Mouse (Mus musculus): ENCODE results near the gene Dlx4. TPM values are rescaled to one million over a fixed set of nuclear protein-coding genes. Genes with fewer than 3 reads are reported as not detected.
A peak's percentile ranks its signal among the peaks of the same experiment; 100 is the strongest.

Dlx4 gene
- polyA plus RNA-seq (2012; rRNA removed), result not detected in 2 replicates

DNA sequence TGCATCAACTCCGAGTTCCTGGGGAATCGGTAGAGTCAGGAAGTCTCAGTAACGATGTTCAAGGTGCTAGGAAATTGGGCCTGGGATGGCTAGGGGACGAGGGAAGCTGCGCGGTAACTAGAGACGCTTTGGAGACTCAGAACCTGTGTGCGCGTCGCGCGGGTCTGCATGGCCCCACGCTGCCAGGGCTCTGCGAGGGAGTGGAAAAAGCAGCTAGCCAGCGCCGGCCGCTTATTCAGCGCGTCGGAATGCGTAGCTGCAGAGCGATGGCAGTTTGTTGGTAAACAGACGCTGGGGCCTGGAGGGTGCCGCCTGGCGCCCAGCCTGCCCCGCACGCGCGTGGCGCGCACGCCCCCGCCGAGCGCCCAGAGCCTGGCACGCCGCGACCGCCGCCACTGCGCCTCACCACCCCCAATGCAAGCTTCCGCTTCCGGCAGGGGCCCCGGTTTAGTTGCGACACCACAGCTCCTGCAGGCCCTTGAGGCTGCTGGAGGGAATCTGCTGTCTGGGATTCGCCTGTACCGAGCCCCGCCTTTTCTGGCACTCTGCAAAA, at the start of gene Dlx4:
Gene Dlx4 (minus strand): TSS at position 413 of the 553 bp plus-strand sequence.
- DNase-seq (ENCODE audit: low read depth in 1 of 2, low spot score in 2 of 2), result no peak
- under 1% methylated on average over 48 of the region's 48 CpGs for WGBS
- H3K27ac ChIP-seq (ENCODE audit: insufficient read depth, low read length), result no peak within 1 kb of the TSS

GRCm38 (mm10) chr11:95189863-95190262, 43.8 kb upstream of the Dlx4 start:
- 67% methylated on average over 11 of the region's 11 CpGs for whole genome bisulfite sequencing
- no peaks in the 10 kb centered on the region for H3K4me1 ChIP-seq (ENCODE audit: control insufficient read depth, insufficient read depth, insufficient read length)
- H3K27me3 ChIP-seq (ENCODE audit: control insufficient read depth, insufficient read depth, low read length), result no peaks in the 10 kb centered on the region
- TF ChIP-seq POLR2A (IDR thresholded peaks at IDR 0.05; ENCODE audit: low read depth, low read length) (no peak), CTCF (IDR thresholded peaks at IDR 0.05; ENCODE audit: extremely low read depth, insufficient read depth, insufficient read length, insufficient replicate concordance) (no peak)
- H3K4me3 ChIP-seq (ENCODE audit: extremely low read depth, insufficient read depth, insufficient read length), result no peak overlapping the region
- no peak overlapping the region for H3K27ac ChIP-seq (ENCODE audit: insufficient read depth, low read length)
- no peak for DNase-seq (ENCODE audit: low read depth in 1 of 2, low spot score in 2 of 2)
- H3K36me3 ChIP-seq (ENCODE audit: control insufficient read depth, insufficient read depth, low read length), result no peaks in the 10 kb centered on the region

More for the DNA sequence above, at the start of gene Dlx4:
- peaks cover 45% of the 10 kb centered on the region for H3K27me3 ChIP-seq (ENCODE audit: control insufficient read depth, insufficient read depth, low read length)
- H3K36me3 ChIP-seq (ENCODE audit: control insufficient read depth, insufficient read depth, low read length), result no peaks in the 10 kb centered on the region
- peak within 1 kb of the TSS; percentile 35 for H3K4me3 ChIP-seq (ENCODE audit: extremely low read depth, insufficient read depth, insufficient read length)
- no peaks in the 10 kb centered on the region; the same call in 1 of the 2 replicates for H3K4me1 ChIP-seq (ENCODE audit: control insufficient read depth, insufficient read depth, insufficient read length)
- no peak for TF ChIP-seq POLR2A (IDR thresholded peaks at IDR 0.05; ENCODE audit: low read depth, low read length)
- TF ChIP-seq CTCF (IDR thresholded peaks at IDR 0.05; ENCODE audit: extremely low read depth, insufficient read depth, insufficient read length, insufficient replicate concordance), result no peak

DNA sequence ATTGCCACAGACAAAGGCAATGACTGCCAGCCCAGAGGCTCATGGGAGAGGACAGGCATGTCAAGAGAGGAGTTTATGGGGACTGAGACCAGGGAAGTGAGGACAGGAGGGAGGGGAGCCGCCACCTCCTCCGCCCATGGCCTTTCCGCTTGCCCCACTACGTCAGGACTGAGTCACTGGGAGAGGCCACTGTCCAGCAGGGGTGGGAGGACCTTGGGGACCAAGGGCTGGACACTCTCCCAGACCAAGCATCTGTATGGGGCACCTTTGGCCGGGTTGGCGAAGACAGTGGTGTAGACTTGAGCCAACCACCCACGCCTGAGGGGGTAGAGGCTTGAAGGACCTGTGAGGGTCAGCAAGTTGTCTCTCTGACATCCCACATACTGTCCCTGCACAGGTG, 40.8 kb upstream of the Dlx4 start:
- no peaks in the 10 kb centered on the region for H3K4me1 ChIP-seq (ENCODE audit: control insufficient read depth, insufficient read depth, insufficient read length)
- H3K36me3 ChIP-seq (ENCODE audit: control insufficient read depth, insufficient read depth, low read length), result no peaks in the 10 kb centered on the region
- 88% methylated on average over 7 of the region's 7 CpGs for WGBS
- no peaks in the 10 kb centered on the region for H3K27me3 ChIP-seq (ENCODE audit: control insufficient read depth, insufficient read depth, low read length)
- TF ChIP-seq POLR2A (IDR thresholded peaks at IDR 0.05; ENCODE audit: low read depth, low read length), result no peak
- no peak overlapping the region for H3K27ac ChIP-seq (ENCODE audit: insufficient read depth, low read length)
- H3K4me3 ChIP-seq (ENCODE audit: extremely low read depth, insufficient read depth, insufficient read length), result no peak overlapping the region
- DNase-seq (ENCODE audit: low read depth in 1 of 2, low spot score in 2 of 2), result no peak

- TF ChIP-seq POLR2A (IDR thresholded peaks at IDR 0.05; ENCODE audit: low read depth, low read length) (no peak), CTCF (IDR thresholded peaks at IDR 0.05; ENCODE audit: extremely low read depth, insufficient read depth, insufficient read length, insufficient replicate concordance) (no peak)
- Histone ChIP-seq H3K27me3 (ENCODE audit: control insufficient read depth, insufficient read depth, low read length) (no peaks in the 10 kb centered on the region), H3K27ac (ENCODE audit: insufficient read depth, low read length) (no peak overlapping the region), H3K4me1 (ENCODE audit: control insufficient read depth, insufficient read depth, insufficient read length) (no peaks in the 10 kb centered on the region), H3K36me3 (ENCODE audit: control insufficient read depth, insufficient read depth, low read length) (no peaks in the 10 kb centered on the region), H3K4me3 (ENCODE audit: extremely low read depth, insufficient read depth, insufficient read length) (no peak overlapping the region)
- WGBS, result 58% methylated on average over 11 of the region's 11 CpGs
- no peak for DNase-seq (ENCODE audit: low read depth in 1 of 2, low spot score in 2 of 2)
These were observed 39.6 kb upstream of the Dlx4 start for GRCm38 (mm10) chr11:95185700-95186099.

DNA sequence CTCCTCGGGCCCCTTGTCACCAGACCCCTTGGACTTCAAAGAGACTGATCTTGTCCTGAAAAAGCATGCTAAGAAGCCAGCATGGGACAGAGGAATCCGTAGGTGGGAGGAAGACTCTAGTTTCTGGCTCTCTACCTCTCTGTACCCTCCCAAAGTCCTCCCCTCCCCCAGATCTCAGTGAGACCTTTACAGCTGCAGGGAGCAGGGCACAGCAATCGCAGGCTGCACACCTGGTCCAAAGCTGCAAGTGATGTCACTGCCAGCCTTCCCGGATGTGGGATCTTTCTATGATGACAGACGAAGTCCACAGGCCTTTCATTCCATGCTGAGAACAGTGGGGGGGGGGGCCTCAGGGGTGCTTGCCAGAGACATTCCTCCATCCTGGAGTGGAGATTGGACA, 38.5 kb upstream of the Dlx4 start:
- no peak overlapping the region for H3K27ac ChIP-seq (ENCODE audit: insufficient read depth, low read length)
- no peak for DNase-seq (ENCODE audit: low read depth in 1 of 2, low spot score in 2 of 2)
- WGBS, result 61% methylated on average over 5 of the region's 5 CpGs

DNA sequence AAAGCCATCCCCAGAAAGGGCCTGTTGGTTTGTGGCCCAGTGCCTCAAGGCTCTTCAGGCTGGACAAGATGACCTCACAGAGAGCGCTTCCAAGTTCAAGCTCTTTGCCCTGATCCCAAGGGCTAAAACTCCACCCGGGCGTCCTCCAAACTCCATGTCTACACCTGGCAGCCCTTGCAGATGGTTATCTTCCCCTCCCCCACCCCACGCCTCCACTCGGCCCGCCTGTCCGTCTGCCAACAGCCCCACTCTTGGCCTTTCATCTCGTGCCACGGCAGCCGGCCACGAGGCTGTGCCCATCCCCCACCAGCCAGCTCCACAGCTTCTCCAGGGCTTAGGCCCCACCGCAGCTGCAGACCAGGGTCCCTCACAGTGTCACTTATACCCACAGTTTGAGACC, 33.2 kb upstream of the Dlx4 start:
- Histone ChIP-seq H3K36me3 (ENCODE audit: control insufficient read depth, insufficient read depth, low read length) (no peaks in the 10 kb centered on the region), H3K4me3 (ENCODE audit: extremely low read depth, insufficient read depth, insufficient read length) (no peak overlapping the region), H3K27me3 (ENCODE audit: control insufficient read depth, insufficient read depth, low read length) (no peaks in the 10 kb centered on the region), H3K27ac (ENCODE audit: insufficient read depth, low read length) (no peak overlapping the region), H3K4me1 (ENCODE audit: control insufficient read depth, insufficient read depth, insufficient read length) (no peaks in the 10 kb centered on the region)
- DNase-seq (ENCODE audit: low read depth in 1 of 2, low spot score in 2 of 2), result no peak
- 71% methylated on average over 12 of the region's 12 CpGs for WGBS
- TF ChIP-seq CTCF (IDR thresholded peaks at IDR 0.05; ENCODE audit: extremely low read depth, insufficient read depth, insufficient read length, insufficient replicate concordance), result no peak
- no peak for TF ChIP-seq POLR2A (IDR thresholded peaks at IDR 0.05; ENCODE audit: low read depth, low read length)

More for the DNA sequence above, 38.5 kb upstream of the Dlx4 start:
- no peaks in the 10 kb centered on the region for H3K4me1 ChIP-seq (ENCODE audit: control insufficient read depth, insufficient read depth, insufficient read length)
- no peaks in the 10 kb centered on the region for H3K36me3 ChIP-seq (ENCODE audit: control insufficient read depth, insufficient read depth, low read length)
- no peaks in the 10 kb centered on the region for H3K27me3 ChIP-seq (ENCODE audit: control insufficient read depth, insufficient read depth, low read length)
- TF ChIP-seq POLR2A (IDR thresholded peaks at IDR 0.05; ENCODE audit: low read depth, low read length) (no peak), CTCF (IDR thresholded peaks at IDR 0.05; ENCODE audit: extremely low read depth, insufficient read depth, insufficient read length, insufficient replicate concordance) (no peak)
- no peak overlapping the region for H3K4me3 ChIP-seq (ENCODE audit: extremely low read depth, insufficient read depth, insufficient read length)

- no peaks in the 10 kb centered on the region for H3K27me3 ChIP-seq (ENCODE audit: control insufficient read depth, insufficient read depth, low read length)
- 83% methylated on average over 5 of the region's 5 CpGs for WGBS
- no peaks in the 10 kb centered on the region for H3K36me3 ChIP-seq (ENCODE audit: control insufficient read depth, insufficient read depth, low read length)
- no peaks in the 10 kb centered on the region for H3K4me1 ChIP-seq (ENCODE audit: control insufficient read depth, insufficient read depth, insufficient read length)
- no peak for DNase-seq (ENCODE audit: low read depth in 1 of 2, low spot score in 2 of 2)
- H3K27ac ChIP-seq (ENCODE audit: insufficient read depth, low read length), result no peak overlapping the region
- no peak overlapping the region for H3K4me3 ChIP-seq (ENCODE audit: extremely low read depth, insufficient read depth, insufficient read length)
- TF ChIP-seq CTCF (IDR thresholded peaks at IDR 0.05; ENCODE audit: extremely low read depth, insufficient read depth, insufficient read length, insufficient replicate concordance) (no peak), POLR2A (IDR thresholded peaks at IDR 0.05; ENCODE audit: low read depth, low read length) (no peak)
These were observed 19.8 kb upstream of the Dlx4 start for GRCm38 (mm10) chr11:95165857-95166256.

Measured in spleen, adult 2 months (tissue).